Mouse (Mus musculus) left cerebral cortex, postnatal 14 days (tissue): ENCODE results near the gene Btg1. TPM values are rescaled to one million over a fixed set of nuclear protein-coding genes. Genes with fewer than 3 reads are reported as not detected.

Experiments
- DNase-seq, 2 experiments: peaks; one replicate each; pipeline ENCODE4 v3.0.0; 2021 to 2022; ENCODE audit warnings: low spot score in 2 of 2, mixed read lengths in 1 of 2
- intact Hi-C: fragments of 180-260 bp; cut with DNase I; formaldehyde crosslinking; loops from one replicate; pipeline ENCODE4 v1.15.1; 2025
- long read RNA-seq, 2 experiments: library from polyadenylated mRNA; stranded (forward); transcript quantifications; one replicate each; pipeline ENCODE4 v2.0.0; 2021
- total RNA-seq, 2 experiments: library from RNA; stranded (reverse); gene quantifications; 2 replicates each; pipeline ENCODE4 v1.2.3; 2021

Gene Btg1
- total RNA-seq, result 10 to 100 TPM; 34.6 to 36.9 TPM
- long read RNA-seq, experiment 1, full-length matches to known transcripts, result 30 of 35 reads
- long read RNA-seq, experiment 1, partial matches to known transcripts, result 0 of 35 reads
- long read RNA-seq, experiment 1, other reads (novel, unspliced or antisense), result 5 of 35 reads
- long read RNA-seq, experiment 2, full-length matches to known transcripts, result 44 of 46 reads
- long read RNA-seq, experiment 2, partial matches to known transcripts, result 0 of 46 reads
- long read RNA-seq, experiment 2, other reads (novel, unspliced or antisense), result 2 of 46 reads

DNA sequence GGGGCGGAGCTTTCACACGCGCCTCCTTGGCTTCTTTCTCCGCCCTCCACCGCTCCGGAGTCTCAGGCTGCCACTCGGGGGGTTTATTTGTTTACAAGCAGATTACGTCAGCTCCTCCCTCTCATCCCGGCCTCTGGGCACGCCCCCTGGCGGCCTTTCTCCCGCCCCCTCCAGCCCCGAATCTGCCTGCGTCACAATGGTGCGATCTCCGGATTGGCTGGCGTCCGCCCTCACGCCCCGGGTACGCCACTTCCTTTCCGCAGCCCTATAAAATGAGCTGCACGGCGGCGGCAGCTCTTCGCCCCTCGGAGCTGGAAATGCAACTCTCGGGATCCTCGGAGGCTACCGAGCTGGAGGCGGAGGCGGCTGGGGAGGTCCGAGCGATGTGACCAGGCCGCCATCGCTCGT is at the start of gene Btg1:
Btg1 (plus strand) TSS at position 298 of the 408 bp plus-strand sequence.
- peak; percentile 100 for DNase-seq
- intact Hi-C loops, result loop anchor here (5.0 to 10.0 kb wide), 4 partner anchors 134 to 696 kb away; no protein-coding TSS in a partner anchor

- DNase-seq, result no peak
Measured at GRCm38 (mm10) chr10:96569469-96569868, 47.3 kb upstream of the Btg1 start.

GRCm38 (mm10) chr10:96571176-96571575 is 45.6 kb upstream of the Btg1 start:
- intact Hi-C loops, result no loop called here
- DNase-seq, result peak in 1 of 2 experiments; percentile 3

More at GRCm38 (mm10) chr10:96569469-96569868, 47.3 kb upstream of the Btg1 start:
- intact Hi-C loops, result no loop called here

GRCm38 (mm10) chr10:96574786-96575185 is 42.0 kb upstream of the Btg1 start:
- intact Hi-C loops, result no loop called here
- no peak for DNase-seq

- no peak for DNase-seq
- intact Hi-C loops, result no loop called here
Measured at GRCm38 (mm10) chr10:96575338-96575737, 41.5 kb upstream of the Btg1 start.

- intact Hi-C loops, result no loop called here
- DNase-seq, result no peak
Measured at GRCm38 (mm10) chr10:96578924-96579323, 37.9 kb upstream of the Btg1 start.

DNA sequence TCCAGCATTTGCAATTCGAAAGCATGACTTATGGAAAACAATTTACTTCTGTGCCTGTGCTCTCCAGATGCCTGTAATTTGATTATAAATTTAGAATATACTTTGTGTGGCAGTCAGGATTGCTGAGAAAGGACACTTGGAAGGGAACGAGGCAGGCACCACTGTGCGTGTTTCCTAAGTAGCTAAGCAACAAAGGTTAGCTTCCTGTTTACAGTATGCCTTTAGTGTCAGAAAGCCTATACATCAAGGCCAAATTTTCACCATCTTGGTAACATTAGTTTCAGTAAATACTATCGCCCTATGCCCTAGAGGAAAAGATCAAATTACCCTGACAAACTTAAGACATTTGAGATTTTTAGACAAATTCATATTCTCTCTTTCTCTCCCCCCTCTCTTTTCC is 37.4 kb upstream of the Btg1 start:
- no peak for DNase-seq
- intact Hi-C loops, result no loop called here

DNA sequence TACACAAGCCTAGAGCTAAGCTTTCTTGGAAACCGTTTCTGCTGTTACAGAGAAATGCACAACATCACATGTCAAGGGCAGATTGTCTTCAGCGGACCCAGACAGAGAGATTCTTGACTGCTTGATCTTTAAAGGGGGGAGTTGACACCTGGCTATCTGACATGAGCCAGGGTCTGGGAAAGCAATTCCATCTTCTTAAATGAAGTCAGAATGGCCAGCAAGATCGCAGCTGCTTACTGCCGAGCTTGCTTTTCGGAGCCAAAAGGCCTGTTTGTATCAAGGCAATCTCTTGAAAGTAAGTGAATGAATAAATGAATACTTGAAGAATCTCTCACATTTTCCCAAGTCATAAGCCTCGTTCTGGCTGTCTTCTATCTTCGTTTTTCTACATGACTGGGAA is 36.6 kb upstream of the Btg1 start:
- DNase-seq, result no peak
- intact Hi-C loops, result no loop called here

DNA sequence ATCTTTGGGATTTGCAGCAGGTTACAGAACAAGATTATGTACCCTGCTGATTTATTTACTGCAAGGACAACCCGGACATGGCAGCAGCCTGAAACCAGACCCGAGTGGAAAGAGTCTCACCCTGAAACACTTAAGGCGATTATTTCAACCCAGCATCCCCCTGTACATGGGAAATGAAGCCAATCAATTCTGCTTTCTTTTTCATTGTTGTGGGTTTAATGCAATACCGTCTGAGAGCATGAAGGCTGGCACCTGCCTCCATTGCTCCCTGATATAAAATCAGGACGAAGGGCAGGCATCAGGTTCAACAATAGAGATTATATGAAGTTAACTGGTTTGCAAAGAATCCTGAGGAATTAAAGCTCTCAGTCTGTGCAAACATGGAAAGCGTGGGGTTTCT is 35.6 kb upstream of the Btg1 start:
- intact Hi-C loops, result no loop called here
- DNase-seq, result no peak

GRCm38 (mm10) chr10:96586191-96586880 is 30.5 kb upstream of the Btg1 start:
- intact Hi-C loops, result no loop called here
- DNase-seq, result no peak

DNA sequence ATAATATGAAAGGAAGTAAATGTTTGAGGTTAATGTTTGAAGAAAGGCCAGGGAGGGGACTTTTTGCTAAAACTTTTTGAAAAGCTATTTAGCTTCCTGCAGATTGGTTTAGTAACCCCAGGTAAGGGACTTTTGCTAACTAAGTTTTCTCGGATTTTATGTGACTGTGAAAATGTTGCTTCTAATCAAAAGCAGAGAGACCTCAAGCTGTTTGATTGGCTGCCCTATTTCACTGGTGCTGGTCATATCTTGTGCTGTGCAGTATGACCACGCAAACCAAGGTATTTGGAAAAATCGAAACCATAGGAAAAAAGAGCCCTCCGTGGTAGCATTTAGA is 30.0 kb upstream of the Btg1 start:
- no peak for DNase-seq
- intact Hi-C loops, result no loop called here

DNA sequence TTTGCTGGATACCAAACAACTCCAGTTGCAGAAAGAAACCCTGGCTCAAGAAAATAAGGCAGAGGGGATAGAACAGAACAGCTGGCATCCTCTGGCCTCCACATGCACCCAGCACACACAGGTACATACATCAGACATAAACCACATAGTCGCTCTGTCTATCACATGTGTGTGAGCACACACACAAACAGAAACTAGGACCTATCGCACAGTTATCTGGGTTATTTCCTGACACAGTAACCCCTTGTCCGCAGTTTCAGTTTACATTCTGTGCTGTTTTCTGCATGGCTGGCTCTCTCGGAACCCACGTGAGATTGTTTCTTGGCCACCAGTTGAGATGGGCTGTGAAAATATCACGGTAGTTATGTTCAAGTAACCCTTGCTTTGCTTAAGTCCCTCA is 28.6 kb upstream of the Btg1 start:
- no peak for DNase-seq
- intact Hi-C loops, result no loop called here

DNA sequence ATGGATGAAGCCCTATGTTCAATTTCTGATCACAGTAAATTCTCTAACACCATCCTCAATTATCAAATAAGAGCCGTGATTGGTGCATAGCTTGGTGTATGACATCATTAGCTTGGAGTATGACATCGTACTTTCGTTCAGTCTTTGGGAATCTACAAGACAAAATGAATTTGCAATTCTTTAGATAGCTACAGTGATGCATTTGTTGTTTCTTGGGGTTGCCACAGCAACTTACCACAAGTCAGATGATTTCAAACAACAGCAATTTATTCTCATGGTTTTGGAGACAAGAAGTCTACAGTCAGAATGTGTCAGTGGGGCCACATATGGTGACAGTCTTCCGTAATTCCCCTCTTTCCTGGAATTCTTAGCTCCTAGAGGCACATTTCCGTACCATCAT is 27.0 kb upstream of the Btg1 start:
- intact Hi-C loops, result no loop called here
- DNase-seq, result no peak

DNA sequence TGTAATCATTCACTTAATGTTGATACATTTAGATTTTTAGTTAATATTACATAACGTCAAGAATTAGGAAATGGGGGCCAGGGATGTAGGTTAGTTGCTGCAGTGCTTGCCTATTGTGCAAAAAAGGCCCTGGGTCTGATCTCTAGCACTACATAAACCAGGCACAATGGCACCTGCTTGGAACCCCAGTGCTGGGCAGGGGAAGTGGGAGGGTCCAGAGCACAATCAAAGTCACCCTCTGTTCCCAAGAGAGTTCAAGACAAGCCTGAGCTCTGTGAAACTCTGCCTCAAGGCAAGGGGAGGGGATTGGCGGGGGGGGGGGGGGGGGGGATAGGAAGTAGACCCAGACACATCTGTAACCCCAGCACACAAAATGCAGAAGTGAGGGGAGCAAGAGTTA is 24.7 kb upstream of the Btg1 start:
- no peak for DNase-seq

GRCm38 (mm10) chr10:96595435-96596132 is 21.2 kb upstream of the Btg1 start:
- no peak for DNase-seq

More for the DNA sequence above, 24.7 kb upstream of the Btg1 start:
- intact Hi-C loops, result no loop called here

DNA sequence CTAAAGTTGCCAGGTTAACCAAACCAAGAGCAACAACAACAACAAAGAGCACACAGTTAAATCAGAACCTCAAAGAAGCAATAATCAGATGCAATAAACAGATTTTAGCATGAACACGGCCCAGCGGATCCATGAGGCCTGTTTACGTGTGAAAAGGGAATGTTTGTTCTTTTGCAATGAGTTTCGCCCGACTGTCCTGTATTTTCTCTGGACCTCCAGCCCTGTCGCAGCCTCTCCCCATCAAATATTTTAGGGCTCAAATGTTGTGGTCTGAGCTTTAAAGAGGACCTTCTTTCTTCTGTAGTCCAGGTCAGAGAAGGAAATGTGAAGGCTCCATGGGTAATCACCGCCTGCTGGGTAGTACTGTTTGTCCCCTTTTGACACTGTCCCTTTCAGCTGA is 20.4 kb upstream of the Btg1 start:
- intact Hi-C loops, result no loop called here
- DNase-seq, result no peak

More at GRCm38 (mm10) chr10:96595435-96596132, 21.2 kb upstream of the Btg1 start:
- intact Hi-C loops, result no loop called here

DNA sequence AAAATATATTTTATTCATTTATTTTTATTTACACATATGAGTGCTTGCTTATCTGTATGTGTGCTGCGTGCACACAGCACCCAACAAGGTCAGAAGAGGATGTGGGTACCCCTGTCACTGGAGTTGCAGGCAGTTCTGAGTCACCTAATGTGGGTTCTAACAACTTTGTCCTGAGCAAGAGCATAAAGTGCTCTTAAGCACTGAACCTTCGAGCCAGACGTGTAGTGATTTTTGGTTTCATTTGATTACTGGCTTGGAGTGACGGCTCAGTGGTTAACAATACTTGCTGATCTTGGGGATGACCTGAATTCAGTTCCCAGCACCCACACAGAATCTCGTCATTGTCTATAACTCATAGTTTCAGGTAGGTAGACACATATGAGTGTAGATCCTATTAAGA is 17.2 kb upstream of the Btg1 start:
- intact Hi-C loops, result no loop called here
- DNase-seq, result no peak

- intact Hi-C loops, result no loop called here
- DNase-seq, result no peak
Measured at GRCm38 (mm10) chr10:96601670-96602069, 15.1 kb upstream of the Btg1 start.

DNA sequence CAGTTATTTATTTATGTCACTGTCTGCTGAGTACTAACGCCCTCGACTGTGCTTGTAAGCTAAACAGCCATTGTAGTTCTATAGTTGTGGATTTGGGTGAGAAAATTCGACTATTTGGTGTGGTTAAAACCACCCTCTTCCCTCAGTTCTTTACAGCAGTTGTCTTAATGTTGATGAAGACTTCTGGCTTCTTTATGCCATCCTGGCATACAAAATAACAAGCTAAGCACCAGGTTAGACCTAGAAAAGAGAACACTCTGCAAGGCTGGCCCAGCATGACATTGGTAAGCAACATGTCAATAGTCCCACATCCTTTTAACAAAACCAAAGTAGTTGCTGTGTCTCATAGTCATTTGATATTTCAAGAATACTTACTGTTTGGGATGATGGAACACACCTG is 14.5 kb upstream of the Btg1 start:
- DNase-seq, result no peak
- intact Hi-C loops, result no loop called here

DNA sequence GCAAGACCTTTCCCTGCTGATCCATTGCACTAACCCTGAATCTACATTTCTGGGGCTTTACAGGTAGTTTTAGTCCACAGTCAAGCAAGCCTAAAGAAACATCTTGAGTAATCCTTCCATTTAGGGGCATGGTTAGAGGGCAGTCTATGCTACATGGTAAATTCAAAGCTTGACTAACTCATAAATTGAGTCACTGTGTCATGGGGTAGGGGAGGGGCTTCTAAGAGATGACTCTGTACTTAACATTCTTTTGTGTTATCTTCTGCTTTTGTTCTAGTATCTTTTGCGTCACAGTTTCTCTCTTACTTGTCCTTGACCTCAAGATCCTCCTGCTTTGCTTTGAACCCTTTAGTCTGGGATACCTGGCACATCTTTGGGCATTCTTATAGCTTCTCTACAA is 11.6 kb upstream of the Btg1 start:
- intact Hi-C loops, result no loop called here
- no peak for DNase-seq

- intact Hi-C loops, result no loop called here
- no peak for DNase-seq
Measured at GRCm38 (mm10) chr10:96605856-96606255, 10.9 kb upstream of the Btg1 start.
